Mouse (Mus musculus) subcutaneous adipose tissue, adult 2 months (tissue): Measurements from ENCODE around the gene Satl1. TPM values are rescaled to one million over a fixed set of nuclear protein-coding genes. Genes with fewer than 3 reads are reported as not detected.

Source experiments
- polyA plus RNA-seq: library from polyadenylated mRNA; depleted of rRNA; stranded (reverse); fragments of >200 nt; gene quantifications from 2 replicates; pipeline ENCODE4 v1.2.3, GENCODE M21; 2012; ENCODE audit warnings: low replicate concordance; rRNA removed

The Satl1 gene
- not detected in 2 replicates for polyA plus RNA-seq

DNA sequence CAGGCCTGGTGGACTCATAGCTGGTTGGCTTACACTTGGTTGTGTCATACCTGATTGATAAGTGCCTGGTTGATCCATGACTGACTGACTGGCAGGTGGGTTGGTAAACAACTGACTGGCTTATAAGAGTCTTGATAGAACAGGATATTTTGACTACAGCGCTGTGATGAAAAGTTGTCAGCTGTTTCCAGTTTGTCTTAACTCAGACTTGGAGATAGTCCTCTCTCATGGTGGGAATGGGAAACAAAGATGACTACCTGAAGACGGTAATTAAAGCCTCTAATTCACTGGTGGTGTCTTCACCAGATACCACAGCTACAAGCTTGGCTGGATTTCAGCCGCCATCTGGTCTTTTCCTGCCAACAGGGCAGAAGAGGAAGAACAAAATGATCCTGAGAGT, at the start of gene Satl1:
Gene Satl1 (minus strand): TSS at position 101 of the 400 bp plus-strand sequence.

Other genes with a start within 250 kb of the Satl1 start
- gene 4933403O08Rik, start 167.7 kb downstream of the Satl1 start, polyA plus RNA-seq = not detected in 2 replicates
- gene Apool, start 95.4 kb downstream of the Satl1 start, polyA plus RNA-seq = 6.7 and 11.1 TPM in 2 replicates
- gene 2010106E10Rik, start 88.5 kb upstream of the Satl1 start, polyA plus RNA-seq = not detected in 2 replicates
- gene Zfp711, start 193.7 kb upstream of the Satl1 start, polyA plus RNA-seq = 0.24 and 0.62 TPM in 2 replicates